Mouse (Mus musculus) hindbrain, embryonic 16.5 days (tissue): ENCODE measurements around the gene Ggact. TPM values are rescaled to one million over a fixed set of nuclear protein-coding genes. Genes with fewer than 3 reads are reported as not detected.

Experiments
- ATAC-seq: fragments of 200-750 bp; cut with Nextera tagmentation; 2 replicates; pipeline ENCODE4 v1.8.0; 2017; ENCODE audit warnings: moderate TSS enrichment, moderate library complexity
- H3K27ac ChIP-seq: fragments of 300-500 bp; sonication (generic); 2 replicates; pipeline ENCODE4 v1.5.1; 2014; ENCODE audit warnings: low read depth, mild to moderate bottlenecking, control low read depth, low read length, moderate library complexity
- H3K27me3 ChIP-seq: fragments of 300-500 bp; sonication (generic); replicated peaks from 2 replicates; pipeline ENCODE4 v1.6.1; 2014; ENCODE audit warnings: low read length; ENCODE audit not compliant: control insufficient read depth, insufficient read depth
- H3K36me3 ChIP-seq: fragments of 300-500 bp; sonication (generic); 2 replicates; pipeline ENCODE4 v1.6.1; 2014; ENCODE audit warnings: mild to moderate bottlenecking, low read length, moderate library complexity, mixed read lengths; ENCODE audit not compliant: control insufficient read depth, insufficient read depth
- H3K4me1 ChIP-seq: fragments of 300-500 bp; sonication (generic); 2 replicates; pipeline ENCODE4 v1.6.1; 2014; ENCODE audit warnings: low read depth, low read length; ENCODE audit not compliant: control insufficient read depth, insufficient read depth
- H3K4me2 ChIP-seq: fragments of 300-500 bp; sonication (generic); 2 replicates; pipeline ENCODE4 v1.6.1; 2014; ENCODE audit warnings: mild to moderate bottlenecking, low read length, control low read depth, moderate library complexity
- H3K4me3 ChIP-seq: fragments of 300-500 bp; sonication (generic); 2 replicates; pipeline ENCODE4 v1.5.1; 2014; ENCODE audit warnings: mild to moderate bottlenecking, low read length, control low read depth, moderate library complexity
- H3K9ac ChIP-seq: fragments of 300-500 bp; sonication (generic); 2 replicates; pipeline ENCODE4 v1.6.1; 2014; ENCODE audit warnings: low read depth, mild to moderate bottlenecking, control low read depth, low read length, moderate library complexity
- H3K9me3 ChIP-seq: fragments of 300-500 bp; sonication (generic); 2 replicates; pipeline ENCODE4 v1.6.1; 2014; ENCODE audit warnings: mild to moderate bottlenecking, low read length, moderate library complexity; ENCODE audit not compliant: control insufficient read depth
- WGBS: fragments of 180-500 bp; shearing (Covaris S2); extraction: QIAGEN DNeasy Blood & Tissue Kit; methylation state at CpG from one replicate; pipeline ENCODE4 v1.1.7; 2014; 5-methylcytosine and 5-hydroxymethylcytosine counted together
- polyA plus RNA-seq: library from polyadenylated mRNA; unstranded; fragments of >200 nt; fragmentation: Nextera tagmentation; extraction: Ambion mirVana; gene quantifications from 2 replicates; pipeline ENCODE4 v1.2.1, GENCODE M21; 2015

The Ggact gene
- polyA plus RNA-seq, 1 experiment from 2014 or later, result 14.7 TPM

DNA sequence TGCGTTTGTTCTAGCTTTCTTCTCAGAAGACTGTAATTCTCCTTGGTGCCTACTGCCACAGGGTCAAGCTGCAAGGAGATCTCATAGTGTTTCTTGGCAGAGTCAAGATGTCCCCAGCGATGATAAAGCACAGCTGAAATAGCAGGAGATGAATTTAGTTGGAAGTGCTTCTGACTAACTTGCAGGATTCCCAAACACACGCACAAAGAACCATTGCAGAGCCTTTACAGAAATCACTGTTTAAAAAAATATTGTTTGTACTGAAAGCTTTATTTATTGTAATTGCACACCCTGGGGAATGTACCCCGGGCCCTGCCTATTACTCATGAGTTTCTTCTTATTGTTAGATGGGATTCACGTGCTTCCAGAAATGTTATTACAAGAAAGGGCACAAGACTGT is 6.5 kb upstream of the Ggact start:
- no peak for ATAC-seq
- Histone ChIP-seq H3K4me3 (no peak overlapping the region), H3K9ac (no peak overlapping the region), H3K4me2 (no peak overlapping the region), H3K4me1 (no peaks in the 10 kb centered on the region), H3K27ac (no peak overlapping the region), H3K27me3 (no peaks in the 10 kb centered on the region), H3K9me3 (no peaks in the 10 kb centered on the region), H3K36me3 (no peaks in the 10 kb centered on the region)
- 75% methylated on average over 5 of the region's 5 CpGs for WGBS

DNA sequence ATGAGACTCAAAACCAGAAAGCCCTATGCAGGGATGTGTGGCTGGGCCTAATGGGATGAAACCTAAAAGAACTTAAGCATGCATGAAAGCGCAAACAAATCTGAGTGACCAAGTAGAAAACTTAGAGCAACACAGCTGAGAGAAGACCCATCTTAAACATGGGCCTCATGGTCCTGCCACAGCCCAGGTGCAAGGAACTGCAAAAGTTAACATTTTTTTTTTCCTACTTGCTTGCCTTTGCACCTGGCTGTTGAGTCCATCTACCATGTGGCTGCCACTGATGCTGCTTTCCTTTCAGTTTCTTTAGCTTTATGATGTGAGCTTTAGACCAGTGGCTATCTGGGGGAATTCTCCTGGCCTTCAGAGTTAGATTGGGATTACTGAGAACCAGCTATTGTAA is 4.1 kb upstream of the Ggact start:
- Histone ChIP-seq H3K4me3 (no peak overlapping the region), H3K9me3 (no peaks in the 10 kb centered on the region), H3K4me2 (no peak overlapping the region), H3K27ac (no peak overlapping the region), H3K9ac (no peak overlapping the region), H3K4me1 (no peaks in the 10 kb centered on the region; the same call in 1 of the 2 replicates), H3K36me3 (no peaks in the 10 kb centered on the region), H3K27me3 (no peaks in the 10 kb centered on the region)
- ATAC-seq, result no peak
- WGBS, result 95% methylated on average over 1 of the region's 1 CpGs

DNA sequence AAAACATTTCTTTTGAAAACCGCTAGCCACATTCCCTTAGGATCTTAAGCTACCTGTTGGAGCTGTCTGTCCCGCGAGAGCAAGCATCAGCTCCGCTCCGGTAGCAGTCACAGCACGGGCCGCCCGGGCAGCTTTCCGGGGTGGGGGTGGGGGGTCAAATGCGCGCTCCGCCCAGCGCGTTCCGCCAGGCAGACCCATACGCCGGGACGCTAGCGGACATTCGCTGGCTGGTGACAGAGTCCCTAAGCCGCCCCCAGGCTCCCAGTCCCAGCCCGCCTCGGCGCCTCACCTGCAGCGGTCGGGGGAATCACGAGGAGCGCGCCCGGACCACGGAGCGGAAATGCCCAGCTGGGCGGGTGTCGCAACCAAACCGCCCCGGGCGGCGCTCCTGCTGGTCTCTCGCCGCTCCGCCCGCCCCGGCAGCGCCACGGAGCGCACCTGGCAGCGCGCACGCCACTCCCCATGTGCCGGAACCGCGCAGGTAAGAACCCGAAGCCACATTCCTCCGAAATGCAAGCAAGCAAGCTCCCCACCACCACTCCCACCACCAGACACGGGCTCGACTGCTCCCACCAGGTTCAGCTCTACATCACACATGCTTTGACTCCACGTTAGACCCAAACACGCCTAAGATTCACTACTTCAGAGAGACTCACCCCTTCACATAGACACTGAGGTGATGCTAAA is 602 bp downstream of the Ggact start:
- peaks cover 5% of the 10 kb centered on the region; the same call in 1 of the 2 replicates for H3K4me1 ChIP-seq
- under 1% methylated on average over 58 of the region's 58 CpGs for WGBS

DNA sequence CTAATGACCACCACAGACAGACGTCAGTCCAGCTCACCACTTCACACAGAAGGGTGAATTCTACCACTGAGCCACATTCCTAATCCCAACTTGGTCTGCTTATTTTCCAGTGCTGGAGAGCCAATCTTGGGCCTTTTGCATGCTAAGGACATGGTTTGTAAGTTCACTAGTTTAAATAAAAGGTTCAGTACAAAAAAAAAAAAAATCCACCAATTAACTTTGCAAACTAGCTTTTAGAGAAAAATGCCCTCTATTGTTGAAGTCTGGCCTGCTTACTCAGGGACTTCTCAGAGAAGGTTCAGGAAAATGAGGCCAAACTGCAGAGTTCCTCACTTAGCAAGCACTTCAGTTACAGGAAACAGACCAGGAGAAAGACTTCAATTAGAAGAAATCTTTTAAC is 1.4 kb downstream of the Ggact start:
- H3K36me3 ChIP-seq, result no peaks in the 10 kb centered on the region
- peak overlapping the region; percentile 84 for H3K4me2 ChIP-seq
- peaks cover 5% of the 10 kb centered on the region; the same call in 1 of the 2 replicates for H3K9me3 ChIP-seq
- peak overlapping the region; percentile 59 for H3K4me3 ChIP-seq
- H3K27me3 ChIP-seq, result no peaks in the 10 kb centered on the region
- WGBS, result 55% methylated on average over 1 of the region's 1 CpGs
- no peak overlapping the region for H3K27ac ChIP-seq
- no peak overlapping the region for H3K9ac ChIP-seq
- no peak for ATAC-seq
- peaks cover 5% of the 10 kb centered on the region; the same call in 1 of the 2 replicates for H3K4me1 ChIP-seq

More for the DNA sequence above, 602 bp downstream of the Ggact start:
- Histone ChIP-seq H3K36me3 (no peaks in the 10 kb centered on the region), H3K4me3 (peak overlapping the region; percentile 59), H3K27me3 (no peaks in the 10 kb centered on the region), H3K4me2 (peak overlapping the region; percentile 84), H3K9ac (peak overlapping the region; percentile 72), H3K9me3 (peaks cover 3% of the 10 kb centered on the region; the same call in 1 of the 2 replicates), H3K27ac (peak overlapping the region; percentile 46; the same call in 1 of the 2 replicates)
- ATAC-seq, result peak; percentile 86

DNA sequence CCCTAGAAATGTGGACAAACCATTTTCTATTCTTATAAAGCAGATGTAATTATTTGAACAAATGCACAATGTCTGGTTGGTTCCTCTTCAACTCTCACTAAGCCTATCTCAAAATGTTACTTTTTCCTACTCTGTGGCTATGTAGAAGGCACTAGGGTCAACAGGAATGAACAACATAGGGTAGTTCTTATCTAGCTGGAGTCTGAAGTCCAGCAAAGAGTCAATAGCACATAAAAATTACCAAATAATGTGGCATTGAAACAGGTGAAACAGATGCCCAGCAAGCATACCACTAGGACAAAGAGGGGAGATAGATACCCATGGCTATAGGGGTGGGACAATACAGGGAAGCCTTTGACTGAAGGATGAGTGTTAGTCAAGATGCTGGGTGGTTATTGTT is 2.3 kb downstream of the Ggact start:
- Histone ChIP-seq H3K9me3 (peaks cover 5% of the 10 kb centered on the region), H3K27me3 (no peaks in the 10 kb centered on the region), H3K4me3 (no peak overlapping the region), H3K27ac (no peak overlapping the region), H3K36me3 (no peaks in the 10 kb centered on the region), H3K4me1 (peaks cover 5% of the 10 kb centered on the region; the same call in 1 of the 2 replicates), H3K9ac (no peak overlapping the region), H3K4me2 (no peak overlapping the region)
- no peak for ATAC-seq

DNA sequence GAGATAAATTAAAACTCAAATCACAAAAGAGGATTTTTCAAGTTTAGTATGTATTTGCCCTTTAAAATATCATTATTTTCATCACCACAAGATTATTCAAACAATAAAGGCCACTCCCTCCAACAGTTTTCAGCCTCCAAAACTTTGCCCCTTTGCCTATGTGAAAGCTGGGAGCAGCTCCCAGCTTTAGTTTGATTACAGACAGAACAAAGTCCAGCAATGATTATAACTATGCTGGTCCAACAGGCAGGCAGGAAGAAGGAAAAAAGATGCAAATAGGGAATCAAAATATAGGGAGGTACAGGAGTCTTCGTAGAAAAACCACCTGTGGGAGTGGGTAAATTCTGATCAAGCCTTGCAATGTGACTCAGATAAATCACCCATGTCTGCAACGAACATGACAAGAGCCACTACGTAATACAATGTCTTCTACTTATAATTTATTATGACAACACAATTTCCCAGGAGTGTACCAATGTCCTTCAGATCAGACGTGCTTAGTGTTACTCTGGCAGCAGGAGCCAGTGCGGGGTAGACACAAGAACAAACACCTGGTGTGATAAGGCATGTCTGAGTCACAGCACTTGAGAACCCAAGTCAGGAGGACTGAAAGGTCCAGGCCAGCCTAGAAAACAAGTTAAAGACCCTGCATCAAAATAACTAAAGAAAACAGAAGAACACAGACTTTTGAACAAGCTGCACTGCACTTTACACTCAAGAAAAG is 4.0 kb downstream of the Ggact start:
- no peak overlapping the region for H3K4me3 ChIP-seq
- H3K36me3 ChIP-seq, result no peaks in the 10 kb centered on the region
- peaks cover 5% of the 10 kb centered on the region; the same call in 1 of the 2 replicates for H3K4me1 ChIP-seq
- no peak overlapping the region for H3K4me2 ChIP-seq
- H3K9ac ChIP-seq, result no peak overlapping the region
- H3K27me3 ChIP-seq, result no peaks in the 10 kb centered on the region
- no peak for ATAC-seq
- 88% methylated on average over 5 of the region's 5 CpGs for WGBS
- H3K9me3 ChIP-seq, result peaks cover 5% of the 10 kb centered on the region
- no peak overlapping the region for H3K27ac ChIP-seq

DNA sequence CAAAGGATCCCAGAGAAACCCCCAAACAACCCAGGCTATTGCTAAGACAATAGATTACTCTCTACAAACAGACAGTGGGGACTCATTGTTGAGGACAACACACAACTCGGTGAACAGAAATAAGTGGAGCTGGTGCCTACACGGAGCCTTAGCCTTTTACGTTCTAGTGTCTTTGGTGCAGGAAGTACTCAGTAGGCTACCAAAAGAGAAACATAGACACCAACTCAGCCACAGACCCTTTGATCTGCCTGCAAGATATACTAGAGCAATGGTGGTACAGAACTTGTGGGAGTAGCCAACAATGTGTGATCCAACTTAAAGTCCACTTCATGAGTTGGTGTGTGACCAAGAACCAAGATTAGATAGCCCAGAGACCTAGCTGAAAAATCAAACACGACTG is 5.5 kb downstream of the Ggact start:
- WGBS, result 96% methylated on average over 4 of the region's 4 CpGs
- ATAC-seq, result no peak
- H3K4me3 ChIP-seq, result no peak overlapping the region
- H3K4me1 ChIP-seq, result peaks cover 7% of the 10 kb centered on the region
- no peak overlapping the region for H3K4me2 ChIP-seq
- no peaks in the 10 kb centered on the region for H3K36me3 ChIP-seq
- no peaks in the 10 kb centered on the region for H3K27me3 ChIP-seq
- peaks cover 5% of the 10 kb centered on the region for H3K9me3 ChIP-seq
- no peak overlapping the region for H3K27ac ChIP-seq
- no peak overlapping the region for H3K9ac ChIP-seq

DNA sequence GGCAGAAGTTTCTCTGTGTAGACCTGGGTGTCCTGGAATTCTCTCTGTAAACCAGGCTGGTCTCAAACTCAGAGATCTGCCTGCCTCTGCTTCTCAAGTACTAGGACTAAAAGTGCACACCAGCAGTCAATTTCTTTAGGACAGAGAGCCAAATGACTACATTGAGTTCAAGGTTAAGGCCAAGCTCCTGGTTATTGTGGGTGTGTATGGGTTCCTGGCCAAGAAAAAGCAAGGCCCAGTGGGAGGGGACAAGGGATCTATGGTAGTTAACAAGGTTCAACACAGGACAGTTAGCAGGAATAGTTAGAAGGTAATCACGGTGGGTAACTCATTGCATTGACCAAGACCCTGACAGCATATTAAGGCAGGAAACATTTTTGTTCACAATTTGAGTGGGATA is 8.6 kb downstream of the Ggact start:
- Histone ChIP-seq H3K36me3 (no peaks in the 10 kb centered on the region), H3K27me3 (no peaks in the 10 kb centered on the region), H3K9me3 (peaks cover 5% of the 10 kb centered on the region), H3K4me1 (peaks cover 3% of the 10 kb centered on the region), H3K4me3 (no peak overlapping the region), H3K9ac (no peak overlapping the region), H3K27ac (no peak overlapping the region), H3K4me2 (no peak overlapping the region)
- 92% methylated on average over 1 of the region's 1 CpGs for WGBS
- no peak for ATAC-seq

DNA sequence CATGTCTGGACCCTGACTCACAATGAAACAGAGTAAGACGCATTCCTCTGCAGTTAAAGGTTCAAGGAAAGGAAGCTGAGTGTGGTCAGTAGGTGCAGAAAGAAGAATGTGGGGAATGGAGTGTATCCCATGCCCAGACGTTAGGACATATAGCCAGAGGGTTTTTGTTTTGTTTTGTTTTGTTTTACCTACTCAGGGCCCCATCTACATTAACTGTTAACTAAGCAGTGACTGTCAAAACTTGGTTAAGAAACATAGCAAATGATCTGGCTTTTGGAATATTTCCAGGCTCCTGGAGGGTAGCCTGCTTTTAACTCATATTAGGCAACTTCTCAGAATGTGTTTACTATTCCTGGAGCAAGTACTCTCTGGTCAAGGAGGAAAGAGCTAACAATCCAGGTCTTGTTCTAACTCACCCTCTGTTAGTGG is 9.6 kb downstream of the Ggact start:
- ATAC-seq, result no peak
- Histone ChIP-seq H3K27me3 (no peaks in the 10 kb centered on the region), H3K27ac (no peak overlapping the region), H3K9ac (no peak overlapping the region), H3K4me3 (no peak overlapping the region), H3K36me3 (no peaks in the 10 kb centered on the region), H3K4me1 (peaks cover 3% of the 10 kb centered on the region), H3K4me2 (no peak overlapping the region), H3K9me3 (peaks cover 5% of the 10 kb centered on the region)
- 62% methylated on average over 2 of the region's 2 CpGs for WGBS
